Mouse (Mus musculus) gonadal fat pad, adult 2 months (tissue): Measurements from ENCODE around the gene Dnah9. TPM values are rescaled to one million over a fixed set of nuclear protein-coding genes. Genes with fewer than 3 reads are reported as not detected.

ENCODE experiments used
- DNase-seq: peaks from one replicate; pipeline ENCODE4 v3.0.0-alpha.2; 2012; ENCODE audit warnings: low read depth
- polyA plus RNA-seq: library from polyadenylated mRNA; depleted of rRNA; stranded (reverse); fragments of >200 nt; gene quantifications from 2 replicates; pipeline ENCODE4 v1.2.3, GENCODE M21; 2012; rRNA removed

Dnah9 gene
- 0.69 and 1.1 TPM in 2 replicates for polyA plus RNA-seq

GRCm38 (mm10) chr11:66167801-66168651 lies at the start of gene Dnah9:
Dnah9 (minus strand) TSS chr11:66168551.
- DNase-seq, result no peak

GRCm38 (mm10) chr11:66188627-66189287 lies 20.4 kb upstream of the Dnah9 start:
- DNase-seq, result no peak

- no peak for DNase-seq
These were observed 19.8 kb upstream of the Dnah9 start for GRCm38 (mm10) chr11:66188146-66188545.

DNA sequence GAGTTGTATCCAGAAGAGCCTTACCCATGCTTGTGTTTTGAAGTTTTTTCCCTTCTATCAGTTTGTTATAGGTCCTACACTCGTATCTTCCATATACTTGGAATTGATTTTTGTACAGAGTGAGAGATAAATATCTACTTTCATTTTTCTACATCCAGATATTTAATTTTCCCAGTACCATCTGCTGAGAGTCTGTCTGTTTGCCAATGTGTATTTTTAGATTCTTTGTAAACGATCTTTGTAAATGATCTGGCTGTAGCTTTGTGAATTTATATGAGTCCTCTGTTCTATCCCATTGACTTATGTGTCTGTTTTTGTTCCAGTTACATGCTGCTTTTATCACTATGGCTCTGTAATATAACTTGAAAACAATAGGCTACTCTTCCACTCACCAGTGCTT lies 9.4 kb upstream of the Dnah9 start:
- no peak for DNase-seq

DNA sequence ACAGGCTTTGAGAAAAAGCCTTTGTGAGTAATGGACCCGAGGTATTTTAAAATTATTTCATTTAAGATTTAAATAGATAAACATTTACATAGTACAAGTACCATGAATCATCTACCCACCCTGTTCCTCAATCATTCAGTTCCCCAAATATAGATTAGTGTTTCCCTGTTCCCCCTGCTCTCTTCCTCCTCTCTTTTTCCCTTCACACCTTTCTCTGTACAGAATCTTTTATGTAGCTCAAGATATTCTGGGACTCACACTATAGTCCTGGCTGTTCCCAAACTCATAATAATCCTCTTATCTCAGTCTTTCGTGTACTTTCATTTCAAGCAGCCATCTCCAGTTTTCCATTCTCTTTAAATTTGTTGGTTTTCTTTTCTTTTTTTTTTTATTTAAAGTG lies 4.3 kb downstream of the Dnah9 start:
- DNase-seq, result no peak

DNA sequence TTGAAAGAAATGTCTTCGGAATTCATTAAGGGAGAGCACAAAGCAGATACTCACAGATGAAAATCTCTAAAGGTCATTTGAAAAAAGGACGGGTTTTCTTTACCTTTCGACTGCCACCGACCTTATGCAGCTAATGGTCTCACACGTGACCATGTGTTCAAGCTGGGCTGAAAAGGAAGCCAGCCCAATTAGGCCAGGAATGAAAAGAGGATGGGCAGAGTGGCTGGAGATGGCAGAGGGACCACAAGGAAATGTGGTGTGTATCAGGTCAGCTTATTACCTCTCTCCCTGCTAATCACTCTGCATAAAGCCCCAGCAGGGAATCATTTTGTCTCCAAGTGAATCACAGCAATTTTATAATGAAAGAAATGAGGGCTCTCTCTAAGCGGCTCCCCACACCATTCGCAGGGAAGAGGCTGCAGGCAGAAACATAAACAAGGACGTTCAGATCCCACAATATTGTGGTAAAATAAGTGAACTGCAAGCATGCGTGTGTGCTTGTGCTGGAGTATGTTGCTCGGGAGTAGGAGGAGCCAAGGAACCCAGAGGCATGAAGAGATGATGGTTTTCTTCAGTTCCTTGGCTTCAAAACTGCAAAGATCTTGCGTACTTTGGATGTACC lies 27.6 kb downstream of the Dnah9 start:
- no peak for DNase-seq

DNA sequence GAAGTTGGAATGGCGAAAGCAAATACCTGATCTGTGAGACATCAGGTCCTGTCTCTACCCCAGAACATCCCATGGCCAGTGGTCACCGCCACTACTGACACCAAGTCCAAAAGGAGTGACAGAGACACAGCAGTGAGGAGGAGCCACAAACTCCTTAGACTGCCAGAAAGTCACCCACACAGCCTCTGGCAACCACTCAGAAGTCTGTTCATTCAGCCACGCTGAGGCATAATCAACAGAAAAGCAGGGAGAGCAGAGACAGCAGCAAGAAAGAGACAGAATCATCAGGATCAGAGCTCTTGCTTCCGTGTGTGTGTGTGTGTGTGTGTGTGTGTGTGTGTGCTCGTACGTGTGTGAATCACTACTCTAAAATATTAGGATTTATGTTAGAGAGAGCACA lies 33.5 kb downstream of the Dnah9 start:
- DNase-seq, result no peak

- DNase-seq, result no peak
These were observed 42.2 kb downstream of the Dnah9 start for GRCm38 (mm10) chr11:66126150-66126549.

GRCm38 (mm10) chr11:66124496-66124895 lies 43.9 kb downstream of the Dnah9 start:
- no peak for DNase-seq

DNA sequence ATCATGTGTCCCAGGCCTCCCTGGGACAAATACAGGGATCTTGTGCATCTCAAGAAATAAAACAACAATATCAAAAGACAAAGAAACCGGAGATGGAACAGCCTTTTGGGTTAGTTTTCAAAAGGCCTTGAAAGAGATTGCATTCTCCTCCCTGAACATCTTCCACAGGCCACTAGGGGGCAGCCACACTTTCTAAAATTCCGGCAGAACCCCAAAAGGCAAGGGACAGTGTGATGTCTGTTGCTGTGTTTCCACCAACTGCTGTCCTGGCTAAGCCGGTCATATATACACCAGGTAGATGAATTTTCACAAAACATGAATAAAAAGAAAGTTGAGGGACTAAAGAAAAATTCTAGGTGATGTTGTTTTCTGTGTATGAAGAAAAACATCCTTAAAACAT lies 46.3 kb downstream of the Dnah9 start:
- no peak for DNase-seq

GRCm38 (mm10) chr11:66083663-66084254 lies 84.6 kb downstream of the Dnah9 start:
- no peak for DNase-seq

GRCm38 (mm10) chr11:66072921-66073320 lies 95.4 kb downstream of the Dnah9 start:
- no peak for DNase-seq

DNA sequence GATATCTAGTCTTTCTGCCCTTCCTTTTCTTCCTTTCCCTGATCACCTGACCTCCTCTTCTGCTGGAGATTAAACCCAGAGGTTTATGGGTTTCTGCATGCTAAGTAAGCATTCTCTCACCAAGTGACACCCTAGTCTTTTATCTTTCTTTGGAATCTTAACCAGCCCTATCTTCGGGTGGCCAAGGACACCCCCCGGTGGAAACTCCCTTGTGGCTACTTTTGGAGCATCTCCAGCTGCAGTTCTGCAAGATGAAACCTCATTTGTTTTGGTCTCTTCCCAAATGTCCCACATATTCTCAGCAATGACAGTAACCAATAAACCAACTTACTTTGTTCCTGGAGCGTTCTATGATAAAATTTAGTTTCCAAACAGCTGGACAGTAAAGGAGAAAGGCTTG lies 109.4 kb downstream of the Dnah9 start:
- no peak for DNase-seq

- DNase-seq, result no peak
These were observed 117.1 kb downstream of the Dnah9 start for GRCm38 (mm10) chr11:66051294-66051693.

- no peak for DNase-seq
These were observed 119.2 kb downstream of the Dnah9 start for GRCm38 (mm10) chr11:66049146-66049545.

- no peak for DNase-seq
These were observed 121.7 kb downstream of the Dnah9 start for GRCm38 (mm10) chr11:66046594-66047193.

- DNase-seq, result no peak
These were observed 124.7 kb downstream of the Dnah9 start for GRCm38 (mm10) chr11:66043635-66044034.

- no peak for DNase-seq
These were observed 125.8 kb downstream of the Dnah9 start for GRCm38 (mm10) chr11:66042531-66042930.

DNA sequence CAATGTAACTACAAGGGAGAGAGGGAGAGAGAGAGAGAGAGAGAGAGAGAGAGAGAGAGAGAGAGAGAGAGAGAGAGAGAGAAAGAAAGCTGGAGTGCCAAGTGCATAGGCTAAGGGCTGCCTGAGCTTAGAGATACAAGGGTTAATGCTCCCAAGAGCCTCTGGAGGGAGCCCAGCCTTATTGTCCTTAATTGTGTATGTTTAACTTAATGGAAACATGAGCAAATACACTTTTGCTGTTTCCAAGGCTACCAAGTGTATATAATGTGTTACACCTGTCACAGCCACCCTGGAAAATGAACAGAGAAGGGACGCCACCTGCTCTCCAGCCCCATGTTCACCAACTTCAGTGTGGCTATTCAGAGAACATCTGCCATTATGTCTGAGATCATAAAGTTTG lies 142.6 kb downstream of the Dnah9 start:
- no peak for DNase-seq

DNA sequence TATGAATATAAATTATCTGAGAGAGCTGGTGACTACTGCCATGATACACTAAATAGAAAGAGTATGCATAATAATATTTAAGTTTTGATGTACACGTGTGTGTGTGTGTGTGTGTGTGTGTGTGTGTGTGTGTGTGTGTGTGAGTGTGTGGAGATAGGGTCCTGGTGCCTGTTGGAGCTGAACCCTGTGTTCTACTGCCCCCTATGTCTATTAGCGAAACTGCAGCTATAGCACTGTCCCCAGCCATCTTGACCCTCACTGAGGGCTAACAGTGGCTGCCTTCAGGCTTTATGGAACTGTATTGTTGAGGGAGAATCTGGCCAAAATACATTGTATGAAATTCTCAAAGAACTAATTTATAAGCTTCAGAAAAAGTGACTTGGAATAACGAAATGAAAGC lies 192.5 kb downstream of the Dnah9 start:
- DNase-seq, result no peak

DNA sequence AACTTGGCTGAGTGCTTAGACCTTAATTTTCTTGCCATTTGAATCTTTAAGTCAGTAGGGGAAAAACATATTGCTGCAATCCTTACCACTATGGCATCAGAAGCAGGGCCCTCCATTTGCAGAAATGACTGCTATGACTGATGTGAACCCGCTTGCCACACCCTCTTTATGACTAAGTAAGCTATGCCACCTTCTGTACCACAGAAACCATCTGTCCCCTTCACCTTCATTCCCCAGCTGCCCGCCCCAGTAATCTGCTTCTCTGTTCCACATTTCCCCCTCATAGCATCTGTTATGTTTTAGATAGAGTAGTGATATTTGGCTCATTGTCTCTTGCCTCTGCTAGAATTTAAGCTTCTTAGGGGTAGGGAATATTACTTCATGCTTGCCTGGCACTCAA lies 237.6 kb downstream of the Dnah9 start:
- DNase-seq, result no peak

GRCm38 (mm10) chr11:65930359-65930758 lies 238.0 kb downstream of the Dnah9 start:
- DNase-seq, result no peak
